Mouse (Mus musculus): Measurements from ENCODE around the gene Eya3. TPM values are rescaled to one million over a fixed set of nuclear protein-coding genes. Genes with fewer than 3 reads are reported as not detected.
A peak's percentile ranks its signal among the peaks of the same experiment; 100 is the strongest.

The Eya3 gene
- total RNA-seq, 2 experiments from 2014 or later: 27.9 to 32.3 TPM

DNA sequence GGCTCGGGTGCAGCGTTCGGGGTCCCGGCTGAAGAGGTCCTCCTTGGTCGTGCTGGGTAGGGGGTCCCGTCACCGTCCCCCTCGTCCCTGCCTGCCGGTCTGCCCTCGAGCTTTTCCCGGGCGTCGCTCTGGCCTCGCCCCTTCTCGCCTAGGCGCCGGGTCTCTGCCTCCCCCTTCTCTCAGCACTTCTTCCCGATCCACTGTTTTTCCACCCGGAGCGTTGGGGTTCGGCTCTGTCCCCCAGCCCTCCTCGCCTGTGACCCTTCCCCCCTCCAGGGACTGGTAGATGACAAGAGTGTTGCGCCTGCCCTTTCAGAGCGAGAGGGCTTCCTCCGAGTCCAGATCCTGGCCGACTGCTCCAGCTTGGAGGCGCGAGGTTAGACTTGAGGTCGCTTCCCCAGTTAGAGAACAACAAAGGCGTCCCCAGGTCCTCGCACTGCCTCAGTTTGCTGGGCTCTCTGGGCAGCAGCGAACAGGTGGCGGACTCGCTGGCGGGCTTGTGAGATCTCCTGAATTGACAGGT, 465 bp downstream of the Eya3 start:
- no peak for DNase-seq (ENCODE audit: low spot score in 2 of 2)

DNA sequence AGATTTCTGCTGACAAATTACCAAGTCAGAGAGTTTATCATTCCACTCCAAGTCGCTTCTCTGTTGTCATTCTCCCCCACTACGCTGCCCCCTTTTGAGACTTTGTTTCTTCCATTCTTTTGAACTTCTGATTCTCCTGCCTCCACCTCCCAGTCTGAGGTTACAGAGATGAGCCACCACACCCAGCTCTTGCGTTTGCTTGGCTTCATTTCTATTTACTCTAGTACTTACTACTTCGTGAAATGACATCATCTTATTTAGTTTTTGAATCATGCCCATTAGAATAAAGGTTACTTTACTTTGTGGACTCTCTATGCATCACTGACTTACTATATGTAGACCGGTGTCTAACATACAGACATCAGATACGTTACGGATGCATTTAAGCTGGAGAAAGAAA, 8.7 kb downstream of the Eya3 start:
- no peak for DNase-seq (ENCODE audit: low spot score in 2 of 2)

DNA sequence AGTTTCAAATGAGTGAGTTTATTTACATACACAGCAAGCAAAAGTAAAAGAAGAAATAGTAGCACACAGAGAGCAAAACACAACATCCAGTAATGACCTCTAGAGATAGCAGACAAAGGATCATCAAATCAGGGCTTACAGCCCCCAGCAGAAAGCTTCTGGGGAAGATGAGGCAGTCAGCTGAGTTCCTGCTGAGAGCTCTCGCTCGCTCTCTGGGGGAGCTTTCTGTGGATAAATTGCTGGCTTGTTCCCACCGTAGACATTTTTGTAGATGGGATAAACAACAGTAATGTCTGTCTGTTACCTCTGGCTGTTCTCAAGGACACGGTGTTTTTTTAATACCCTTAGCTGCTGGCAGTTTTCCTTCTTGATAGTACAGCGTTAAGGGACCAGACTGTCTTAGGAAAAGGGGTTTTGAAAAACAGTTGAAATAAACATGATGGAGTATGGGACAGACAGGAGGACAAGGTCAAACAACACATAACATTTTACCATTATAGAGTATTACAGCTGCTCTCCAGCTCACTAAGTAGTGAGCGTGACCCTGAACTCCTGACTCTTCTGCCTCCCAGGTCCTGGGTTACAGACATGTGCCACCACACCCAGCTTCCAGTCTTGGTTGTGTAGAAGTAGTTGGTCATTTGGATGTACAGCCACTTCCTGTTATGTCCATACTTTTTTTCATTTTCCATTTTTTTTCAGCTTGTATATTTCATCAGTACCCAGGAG, 10.6 kb downstream of the Eya3 start:
- no peak for DNase-seq (ENCODE audit: low spot score in 2 of 2)

DNA sequence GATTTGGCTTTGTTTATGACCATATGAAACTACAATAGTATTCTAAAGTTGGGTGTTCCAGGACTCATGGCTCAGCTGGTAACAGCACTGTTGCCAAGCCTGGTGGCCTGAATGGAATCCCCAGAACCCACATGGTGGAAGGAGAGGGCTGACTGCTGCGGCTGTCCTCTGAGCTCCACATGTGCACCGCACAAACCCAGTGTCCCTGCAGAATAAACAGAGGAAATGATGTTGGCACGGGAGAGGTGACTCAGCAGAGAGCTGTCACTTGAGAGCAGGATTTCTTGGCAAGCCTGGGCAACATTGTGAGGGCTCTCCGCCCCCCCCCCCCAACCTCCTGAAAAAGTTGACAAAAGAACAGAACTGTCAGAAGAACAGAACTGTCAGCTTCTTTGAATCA, 14.1 kb downstream of the Eya3 start:
- DNase-seq (ENCODE audit: low spot score in 2 of 2): peak; percentile 35 to 52

- no peak for DNase-seq (ENCODE audit: low spot score in 2 of 2)
These were observed 15.0 kb downstream of the Eya3 start for GRCm38 (mm10) chr4:132653799-132654198.

DNA sequence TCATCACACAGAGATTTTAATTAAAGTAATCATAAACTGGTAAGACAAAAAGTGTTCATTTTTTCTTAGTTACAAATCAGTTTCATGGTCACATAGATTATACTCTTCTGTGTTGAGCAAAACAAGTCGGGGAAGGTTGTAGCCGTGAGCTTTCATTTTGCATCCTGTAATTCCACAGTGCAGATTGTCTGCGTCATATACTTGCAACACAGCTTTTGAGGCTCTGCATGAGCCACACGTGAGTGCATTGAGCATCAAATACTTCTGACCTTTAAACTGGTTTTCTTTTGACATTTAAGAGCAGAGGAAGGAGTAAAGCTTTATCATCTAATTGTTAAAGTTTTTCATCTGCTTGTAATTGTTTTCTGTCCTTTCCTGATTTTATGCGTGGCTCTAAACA, 16.5 kb downstream of the Eya3 start:
- DNase-seq (ENCODE audit: low spot score in 2 of 2): no peak

- no peak for DNase-seq (ENCODE audit: low spot score in 2 of 2)
These were observed 20.3 kb downstream of the Eya3 start for GRCm38 (mm10) chr4:132659106-132659505.

DNA sequence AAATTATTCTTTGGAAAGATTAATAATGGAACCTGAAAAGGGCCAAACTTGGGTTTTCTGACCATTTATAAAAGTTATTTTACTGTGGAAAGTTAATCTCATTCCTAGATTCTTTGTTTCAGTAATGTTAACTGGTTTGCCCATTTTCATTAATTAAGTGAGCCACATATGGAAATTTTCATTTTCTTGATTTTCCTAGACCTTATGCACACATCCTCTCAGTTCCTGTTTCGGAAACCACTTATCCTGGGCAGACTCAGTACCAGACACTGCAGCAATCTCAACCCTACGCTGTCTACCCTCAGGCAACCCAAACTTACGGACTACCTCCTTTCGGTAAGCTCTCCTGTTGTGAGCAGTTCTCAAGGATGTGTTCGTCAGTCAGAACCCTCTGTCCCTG, 33.9 kb downstream of the Eya3 start:
- no peak for DNase-seq (ENCODE audit: low spot score in 2 of 2)

- peak; percentile 33 to 34 for DNase-seq (ENCODE audit: low spot score in 2 of 2)
These were observed 38.2 kb downstream of the Eya3 start for GRCm38 (mm10) chr4:132676771-132677539.

DNA sequence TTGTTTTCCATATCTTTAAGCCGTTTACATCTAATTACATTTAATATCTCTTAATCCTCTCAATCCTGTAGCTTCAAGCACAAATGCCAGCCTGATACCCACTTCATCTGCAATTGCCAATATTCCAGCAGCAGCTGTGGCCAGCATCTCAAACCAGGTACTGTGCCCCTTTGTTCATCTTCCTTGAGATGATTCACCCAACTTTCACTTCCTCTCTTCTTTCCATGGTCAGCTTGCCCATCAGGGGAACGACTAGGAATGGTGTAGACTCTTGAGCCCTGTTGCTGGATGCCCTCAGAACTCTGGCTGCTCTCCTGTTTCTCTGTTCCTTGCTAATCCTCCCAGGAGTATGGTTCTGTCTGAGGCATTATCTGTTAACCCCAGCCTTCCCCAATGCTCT, 50.8 kb downstream of the Eya3 start:
- no peak for DNase-seq (ENCODE audit: low spot score in 2 of 2)

- DNase-seq (ENCODE audit: low spot score in 2 of 2): no peak
These were observed 54.6 kb downstream of the Eya3 start for GRCm38 (mm10) chr4:132693366-132693765.

DNA sequence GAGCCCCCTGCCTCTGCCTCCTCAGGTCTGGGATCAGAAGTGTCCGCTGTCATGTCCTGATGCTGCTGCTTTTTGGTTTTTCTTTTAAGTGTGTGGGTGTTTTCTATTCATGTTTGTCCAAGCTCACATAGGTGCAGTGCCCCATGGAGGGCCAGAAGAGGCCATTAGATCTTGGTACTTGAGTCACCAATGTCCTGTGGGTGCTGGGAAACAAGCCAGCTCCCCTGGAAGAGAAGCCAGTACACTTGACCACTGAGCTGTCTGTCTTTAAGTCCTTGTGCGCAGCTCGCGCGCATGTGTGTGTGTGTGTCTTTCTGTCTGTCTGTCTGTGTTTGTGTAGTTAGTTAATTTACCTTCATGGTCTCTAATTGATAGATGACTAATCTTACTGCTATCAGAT, 63.3 kb downstream of the Eya3 start:
- DNase-seq (ENCODE audit: low spot score in 2 of 2): no peak

DNA sequence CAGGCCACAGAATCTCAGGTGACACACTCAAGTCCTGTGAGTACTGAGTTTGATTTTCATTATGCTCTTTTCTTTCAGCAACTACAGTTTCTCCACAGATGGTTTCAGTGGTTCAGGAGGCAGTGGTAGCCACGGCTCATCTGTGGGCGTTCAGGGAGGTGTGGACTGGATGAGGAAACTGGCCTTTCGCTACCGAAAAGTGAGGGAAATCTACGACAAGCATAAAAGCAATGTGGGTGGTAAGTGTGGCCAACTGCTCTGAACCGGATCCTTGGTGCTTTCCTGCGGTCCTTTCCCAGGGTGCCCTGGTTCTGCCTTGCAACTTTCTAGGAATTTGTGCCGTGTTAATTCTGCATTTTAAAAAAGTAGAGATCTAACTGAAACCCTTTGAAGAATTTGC, 68.1 kb downstream of the Eya3 start:
- DNase-seq (ENCODE audit: low spot score in 2 of 2): no peak

GRCm38 (mm10) chr4:132713181-132713580, 74.4 kb downstream of the Eya3 start:
- DNase-seq (ENCODE audit: low spot score in 2 of 2): no peak

- no peak for DNase-seq (ENCODE audit: low spot score in 2 of 2)
These were observed 79.5 kb downstream of the Eya3 start for GRCm38 (mm10) chr4:132718251-132718650.

GRCm38 (mm10) chr4:132728233-132728632, 89.4 kb downstream of the Eya3 start:
- DNase-seq (ENCODE audit: low spot score in 2 of 2): no peak

- DNase-seq (ENCODE audit: low spot score in 2 of 2): no peak
These were observed 92.8 kb downstream of the Eya3 start for GRCm38 (mm10) chr4:132731616-132732015.

DNA sequence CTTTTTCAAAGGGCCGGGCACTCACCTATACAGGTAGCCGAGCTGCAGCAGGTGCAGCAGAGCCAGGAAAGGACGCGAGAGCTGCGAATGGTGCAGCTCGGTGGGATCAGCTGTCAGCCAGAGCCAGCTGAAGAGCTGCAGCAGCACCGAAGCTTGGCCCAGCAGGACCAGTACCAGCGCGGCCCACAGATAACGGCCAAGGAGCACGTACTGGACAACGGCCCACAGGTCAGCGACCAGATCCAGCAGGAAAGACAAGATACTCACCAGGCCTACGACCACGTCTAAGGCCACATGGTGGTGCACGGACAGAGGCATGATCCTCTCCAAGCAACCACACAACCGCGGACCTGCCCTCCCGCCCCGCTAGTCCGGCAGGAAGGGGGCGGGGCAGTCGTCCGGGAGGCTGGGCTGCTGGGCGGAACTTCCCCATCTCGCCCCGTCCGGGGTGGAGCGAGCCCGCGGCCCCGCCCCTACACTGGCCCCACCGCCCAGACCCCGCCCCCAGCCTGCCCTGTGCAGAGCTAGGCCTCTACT, 93.4 kb downstream of the Eya3 start, which contains the start of gene Xkr8:
TSS of gene Xkr8 (minus strand) at position 399 of the 537 bp plus-strand sequence.
- DNase-seq (ENCODE audit: low spot score in 2 of 2): peak; percentile 90 to 93

DNA sequence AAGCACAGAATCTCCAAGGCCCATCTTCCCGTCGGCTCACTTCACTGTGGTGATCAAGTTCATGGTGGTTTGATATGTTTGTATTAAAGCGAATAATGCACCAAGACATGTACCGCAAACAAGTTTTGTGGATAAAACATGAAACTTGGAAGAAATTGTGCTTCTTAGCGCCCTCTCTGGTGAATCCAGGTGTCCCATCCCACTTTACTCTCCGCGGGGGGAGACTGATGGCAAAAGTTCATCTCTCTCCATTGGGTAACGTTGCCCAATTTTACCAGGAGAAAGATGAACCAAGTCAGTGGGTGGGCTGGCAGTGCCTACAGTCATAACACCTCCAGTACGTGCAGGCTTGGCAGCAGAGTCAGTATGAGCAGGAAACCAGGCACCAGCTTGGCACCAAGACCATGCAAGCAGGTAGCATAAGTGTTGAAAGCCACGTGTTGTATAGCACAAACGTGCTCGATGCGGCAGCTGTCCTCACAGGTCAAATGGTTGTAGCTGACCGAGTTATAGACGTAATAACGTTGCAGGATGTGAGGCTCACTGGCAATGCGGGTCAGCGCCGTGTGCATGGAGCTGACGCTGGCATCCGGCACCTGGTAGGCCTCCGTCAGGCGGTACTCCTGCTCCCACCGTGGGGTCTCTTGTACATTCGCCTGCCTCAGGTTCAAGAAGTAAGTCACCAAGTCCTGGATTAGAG, 94.4 kb downstream of the Eya3 start:
- DNase-seq (ENCODE audit: low spot score in 2 of 2): no peak

GRCm38 (mm10) chr4:132734766-132735165, 96.0 kb downstream of the Eya3 start:
- no peak for DNase-seq (ENCODE audit: low spot score in 2 of 2)

GRCm38 (mm10) chr4:132735389-132735788, 96.6 kb downstream of the Eya3 start:
- no peak for DNase-seq (ENCODE audit: low spot score in 2 of 2)
